Mouse (Mus musculus): ENCODE results near the gene Nap1l2.
"Not testable (repeated sequence)": the region's sequence is repeated elsewhere in the genome, so short reads cannot be mapped to it uniquely, and the experiment has no call there.

Gene Nap1l2

GRCm38 (mm10) chrX:103186431-103186786 is at the start of gene Nap1l2:
Gene Nap1l2 (minus strand): TSS chrX:103186640.
- peak; percentile 90 for DNase-seq (ENCODE audit: low read depth, low spot score)

GRCm38 (mm10) chrX:103215251-103215650 is 28.8 kb upstream of the Nap1l2 start:
- DNase-seq (ENCODE audit: low read depth, low spot score) = no peak

GRCm38 (mm10) chrX:103186829-103187228 is 389 bp upstream of the Nap1l2 start:
- DNase-seq (ENCODE audit: low read depth, low spot score) = no peak

GRCm38 (mm10) chrX:103185781-103186430 is 534 bp downstream of the Nap1l2 start:
- no peak for DNase-seq (ENCODE audit: low read depth, low spot score)

- DNase-seq (ENCODE audit: low read depth, low spot score) = no peak
Measured at GRCm38 (mm10) chrX:103183536-103183935, 2.9 kb downstream of the Nap1l2 start.

- no peak for DNase-seq (ENCODE audit: low read depth, low spot score)
Measured at GRCm38 (mm10) chrX:103179771-103180558, 6.5 kb downstream of the Nap1l2 start.

GRCm38 (mm10) chrX:103164948-103165605 is 21.4 kb downstream of the Nap1l2 start:
- not testable (repeated sequence) for DNase-seq (ENCODE audit: low read depth, low spot score)

- DNase-seq (ENCODE audit: low read depth, low spot score) = no peak
Measured at GRCm38 (mm10) chrX:103156134-103156533, 30.3 kb downstream of the Nap1l2 start.

- no peak for DNase-seq (ENCODE audit: low read depth, low spot score)
Measured at GRCm38 (mm10) chrX:103138549-103138948, 47.9 kb downstream of the Nap1l2 start.
